Mouse (Mus musculus) lung, adult 2 months (tissue): ENCODE measurements around the gene Smim14.

Experiments
- CTCF ChIP-seq: fragments of 200-500 bp; IDR thresholded peaks from 2 replicates; pipeline ENCODE4 v1.5.1; 2011; ENCODE audit warnings: mild to moderate bottlenecking, low read length, control low read depth; ENCODE audit not compliant: insufficient read depth
- POLR2A ChIP-seq: fragments of 200-500 bp; IDR thresholded peaks from 2 replicates; pipeline ENCODE4 v1.6.1; 2011; ENCODE audit warnings: low read depth, mild to moderate bottlenecking, control low read depth, low read length, borderline replicate concordance; ENCODE audit errors: extremely low read depth

DNA sequence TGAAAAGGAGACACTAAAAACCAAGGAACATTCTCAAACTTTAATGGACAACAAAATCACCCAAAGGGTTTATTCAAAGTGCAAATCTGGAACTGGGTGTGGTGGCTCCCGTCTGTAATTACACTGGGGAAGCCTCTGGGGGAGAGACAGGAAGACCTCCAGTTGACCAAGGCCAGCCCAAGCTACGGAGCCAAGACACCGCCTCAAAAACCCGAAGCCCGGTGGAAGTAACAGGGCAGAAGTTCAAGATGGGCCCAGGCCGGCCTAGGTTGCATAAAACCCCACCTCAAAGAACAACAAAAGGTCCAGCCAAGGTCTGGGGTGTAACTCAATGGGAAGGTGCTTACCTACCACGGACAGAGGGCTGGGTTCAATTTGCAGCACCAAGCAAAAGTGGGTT is 48.3 kb downstream of the Smim14 start:
- TF ChIP-seq POLR2A (no peak), CTCF (no peak)
